ENCODE assay signal across 8 mouse cellular contexts in genomic region chr10:13869322-13870035, GRCm38 (mm10). TPM values are rescaled to one million over a fixed set of nuclear protein-coding genes. Genes with fewer than 3 reads are reported as not detected.
DNase-seq lines count a peak whose midpoint lies in the region; ATAC-seq and TF ChIP-seq lines count a peak whose summit lies in the region.

No protein-coding gene starts in this region.

- no peaks in the 10 kb centered on the region for H3K27me3 ChIP-seq in erythroblast, embryonic 14.5 days (ENCODE audit: control insufficient read depth)
- H3K27me3 ChIP-seq in heart, embryonic 11.5 days (ENCODE audit: control insufficient read depth, insufficient read depth, low read length): no peaks in the 10 kb centered on the region
- no peaks in the 10 kb centered on the region for H3K27me3 ChIP-seq in liver, embryonic 11.5 days (replicated peaks; ENCODE audit: control insufficient read depth, insufficient read depth, low read length)
- H3K27me3 ChIP-seq in stomach, embryonic 14.5 days (ENCODE audit: control insufficient read depth, insufficient read depth, low read length): no peaks in the 10 kb centered on the region

- ATAC-seq in erythroblast, adult 5-6 weeks (replicated peaks; ENCODE audit: low FRiP score, poor library complexity, severe bottlenecking): no peak
- no peak for ATAC-seq in heart, embryonic 11.5 days (replicated peaks; ENCODE audit: insufficient number of reproducible peaks, low FRiP score, low TSS enrichment)
- ATAC-seq in liver, embryonic 11.5 days (replicated peaks; ENCODE audit: low FRiP score): peak; percentile 3; the same call in 1 of the 2 replicates
- peak; percentile 6; the same call in 1 of the 2 replicates for ATAC-seq in stomach, embryonic 14.5 days (ENCODE audit: insufficient number of reproducible peaks, insufficient read depth, low FRiP score, low read depth)

- peaks cover 40% of the 10 kb centered on the region for H3K4me1 ChIP-seq in erythroblast, embryonic 14.5 days (ENCODE audit: control insufficient read depth)
- peaks cover 17% of the 10 kb centered on the region for H3K4me1 ChIP-seq in bone marrow macrophage, adult 2 months (ENCODE audit: control insufficient read depth, insufficient read depth, low read length)
- H3K4me1 ChIP-seq in heart, embryonic 11.5 days (ENCODE audit: control insufficient read depth, insufficient read depth, low read length): peaks cover 6% of the 10 kb centered on the region
- peaks cover 7% of the 10 kb centered on the region for H3K4me1 ChIP-seq in liver, embryonic 11.5 days (replicated peaks; ENCODE audit: control insufficient read depth, insufficient read depth, low read length)
- H3K4me1 ChIP-seq in stomach, embryonic 14.5 days (ENCODE audit: control insufficient read depth, insufficient read depth, low read length): no peaks in the 10 kb centered on the region

- TF ChIP-seq CTCF in bone marrow macrophage, adult 2 months (IDR thresholded peaks at IDR 0.05; ENCODE audit: low read depth, low read length): no peak

- TF ChIP-seq POLR2A in bone marrow macrophage, adult 2 months (IDR thresholded peaks at IDR 0.05; ENCODE audit: borderline replicate concordance, low read depth, low read length): no peak

- no peak overlapping the region for H3K27ac ChIP-seq in bone marrow macrophage, adult 2 months (ENCODE audit: insufficient read depth, low read depth, low read length)
- H3K27ac ChIP-seq in heart, embryonic 11.5 days (ENCODE audit: low read depth, low read length): peak overlapping the region; percentile 58; the same call in 1 of the 2 replicates
- H3K27ac ChIP-seq in liver, embryonic 11.5 days (ENCODE audit: low read depth, low read length): no peak overlapping the region
- H3K27ac ChIP-seq in stomach, embryonic 14.5 days (ENCODE audit: low read length): no peak overlapping the region

- H3K9ac ChIP-seq in heart, embryonic 11.5 days (ENCODE audit: low read depth, low read length): peak overlapping the region; percentile 82
- H3K9ac ChIP-seq in liver, embryonic 11.5 days (ENCODE audit: low read depth, low read length): peak overlapping the region; percentile 50
- H3K9ac ChIP-seq in stomach, embryonic 14.5 days (replicated peaks; ENCODE audit: low read depth, low read length): no peak overlapping the region; the same call in 1 of the 2 replicates

- WGBS in heart, embryonic 11.5 days (ENCODE audit: insufficient replicate concordance): 42% methylated on average over 13 of the region's 13 CpGs
- WGBS in liver, embryonic 11.5 days: 49% methylated on average over 13 of the region's 13 CpGs
- 26% methylated on average over 13 of the region's 13 CpGs for WGBS in stomach, embryonic 14.5 days

- DNase-seq in liver, embryonic 11.5 days (ENCODE audit: low spot score): no peak
- no peak for DNase-seq in left cerebral cortex, adult 18-20 months (ENCODE audit: low spot score in 2 of 2)
- DNase-seq in right cerebral cortex, postnatal 10 days (ENCODE audit: low spot score in 2 of 2): no peak

- peaks cover 4% of the 10 kb centered on the region for H3K9me3 ChIP-seq in erythroblast, embryonic 14.5 days (ENCODE audit: control insufficient read depth, low read length)
- 0 out of 2 replicates have a peak, but pooled peaks cover 2% of the 10 kb centered on the region for H3K9me3 ChIP-seq in heart, embryonic 11.5 days (replicated peaks; ENCODE audit: control insufficient read depth, low read length)
- no peaks in the 10 kb centered on the region for H3K9me3 ChIP-seq in liver, embryonic 11.5 days (ENCODE audit: control insufficient read depth, low read length)
- peaks cover 3% of the 10 kb centered on the region; the same call in 1 of the 2 replicates for H3K9me3 ChIP-seq in stomach, embryonic 14.5 days (ENCODE audit: control insufficient read depth, low read depth, low read length)

- H3K36me3 ChIP-seq in erythroblast, embryonic 14.5 days (ENCODE audit: control insufficient read depth): no peaks in the 10 kb centered on the region
- no peaks in the 10 kb centered on the region for H3K36me3 ChIP-seq in heart, embryonic 11.5 days (ENCODE audit: control insufficient read depth, insufficient read depth, low read length)
- H3K36me3 ChIP-seq in liver, embryonic 11.5 days (ENCODE audit: control insufficient read depth, insufficient read depth, low read length): no peaks in the 10 kb centered on the region
- no peaks in the 10 kb centered on the region for H3K36me3 ChIP-seq in stomach, embryonic 14.5 days (ENCODE audit: control insufficient read depth, insufficient read depth, low read length)

- H3K4me3 ChIP-seq in erythroblast, embryonic 14.5 days (replicated peaks): peak overlapping the region; percentile 84
- H3K4me3 ChIP-seq in bone marrow macrophage, adult 2 months (ENCODE audit: insufficient read depth, low read length): peak overlapping the region; percentile 81; the same call in 1 of the 2 replicates
- H3K4me3 ChIP-seq in heart, embryonic 11.5 days (ENCODE audit: low read depth, low read length): peak overlapping the region; percentile 81
- peak overlapping the region; percentile 55 for H3K4me3 ChIP-seq in liver, embryonic 11.5 days (ENCODE audit: low read depth, low read length)
- peak overlapping the region; percentile 58 for H3K4me3 ChIP-seq in stomach, embryonic 14.5 days (ENCODE audit: low read depth, low read length)

- peak overlapping the region; percentile 89 for H3K4me2 ChIP-seq in heart, embryonic 11.5 days
- H3K4me2 ChIP-seq in liver, embryonic 11.5 days: peak overlapping the region; percentile 84
- peak overlapping the region; percentile 64 for H3K4me2 ChIP-seq in stomach, embryonic 14.5 days (replicated peaks; ENCODE audit: low read depth, low read length)

RNA-seq across cellular contexts. Expression of gene Aig1, which starts 0.7 kb away (rescaled TPM):
- 0.30 and 0.37 TPM in 2 replicates for polyA plus RNA-seq in erythroblast, embryonic 14.5 days (2012)
- 3.1 and 10.4 TPM in 2 replicates for total RNA-seq in erythroblast, adult 5-6 weeks (2015; ENCODE audit: low replicate concordance)
- 0.14 and 2.2 TPM in 2 replicates for total RNA-seq in erythroblast, adult 5-6 weeks (2017; ENCODE audit: low replicate concordance)
- 9.8 and 13.2 TPM in 2 replicates for polyA plus RNA-seq in bone marrow macrophage, adult 2 months (2012; ENCODE audit: insufficient read depth, insufficient read length, missing spikeins)
- polyA plus RNA-seq in heart, embryonic 11.5 days (2014; fragmentation: Nextera tagmentation; extraction: Ambion mirVana): 38.3 and 41.7 TPM in 2 replicates
- polyA plus RNA-seq in liver, embryonic 11.5 days (2014; fragmentation: Nextera tagmentation; extraction: Ambion mirVana): 19.2 and 20.3 TPM in 2 replicates
- polyA plus RNA-seq in stomach, embryonic 14.5 days (2014; fragmentation: Nextera tagmentation; extraction: Ambion mirVana): 38.6 and 42.2 TPM in 2 replicates
- total RNA-seq in left cerebral cortex, adult 18-20 months (2021): 10 to 100 TPM; 56.5 to 70.5 TPM

Comparison
In these comparisons a context has a peak if more than half of its experiments do, and no peak if none do; other contexts are left out.
1. ATAC-seq: peak in liver, embryonic 11.5 days (single experiment) and stomach, embryonic 14.5 days (single experiment); none in erythroblast, adult 5-6 weeks (single experiment) and heart, embryonic 11.5 days (single experiment).
2. Peak in every context shown above with its lines, with median percentiles within 50 percentile points of each other: H3K4me3 ChIP-seq and H3K4me2 ChIP-seq.